Mouse (Mus musculus): ENCODE data around the gene Slc4a2.

GRCm38 (mm10) chr5:24423129-24424003 lies at the start of gene Slc4a2, which contains the start of gene Cdk5:
- 0 out of 2 replicates have a peak, but pooled peaks have one; percentile 22 for TF ChIP-seq CTCF (IDR thresholded peaks at IDR 0.05; ENCODE audit: extremely low read depth, insufficient read length, insufficient replicate concordance, low read depth, low read length)
- peak; percentile 89 for TF ChIP-seq POLR2A (IDR thresholded peaks at IDR 0.05; ENCODE audit: low read depth, low read length)
